Mouse (Mus musculus): ENCODE results near the gene G6pc2.

The G6pc2 gene

GRCm38 (mm10) chr2:69210773-69211172 is at the start of gene G6pc2:
Gene G6pc2, plus strand, starts transcription at chr2:69211073.
- no peak for DNase-seq (ENCODE audit: low spot score)

GRCm38 (mm10) chr2:69170395-69171077 is 40.3 kb upstream of the G6pc2 start:
- DNase-seq (ENCODE audit: low spot score), result peak; percentile 17

GRCm38 (mm10) chr2:69175296-69175695 is 35.6 kb upstream of the G6pc2 start:
- no peak for DNase-seq (ENCODE audit: low spot score)

GRCm38 (mm10) chr2:69179721-69180120 is 31.2 kb upstream of the G6pc2 start:
- no peak for DNase-seq (ENCODE audit: low spot score)

- no peak for DNase-seq (ENCODE audit: low spot score)
These were observed 22.9 kb upstream of the G6pc2 start for GRCm38 (mm10) chr2:69187990-69188389.

GRCm38 (mm10) chr2:69188732-69189131 is 22.1 kb upstream of the G6pc2 start:
- DNase-seq (ENCODE audit: low spot score), result no peak

- DNase-seq (ENCODE audit: low spot score), result no peak
These were observed 21.7 kb upstream of the G6pc2 start for GRCm38 (mm10) chr2:69189222-69189621.

GRCm38 (mm10) chr2:69191059-69191458 is 19.8 kb upstream of the G6pc2 start:
- no peak for DNase-seq (ENCODE audit: low spot score)

- no peak for DNase-seq (ENCODE audit: low spot score)
These were observed 17.3 kb upstream of the G6pc2 start for GRCm38 (mm10) chr2:69193555-69193954.

- peak; percentile 43 for DNase-seq (ENCODE audit: low spot score)
These were observed 5.7 kb upstream of the G6pc2 start for GRCm38 (mm10) chr2:69205185-69205584.

GRCm38 (mm10) chr2:69205791-69206351 is 5.0 kb upstream of the G6pc2 start, which contains the start of gene Spc25:
Gene Spc25, minus strand, starts transcription at chr2:69206194.
- peak; percentile 97 for DNase-seq (ENCODE audit: low spot score)

GRCm38 (mm10) chr2:69206523-69206922 is 4.3 kb upstream of the G6pc2 start:
- DNase-seq (ENCODE audit: low spot score), result peak; percentile 47

GRCm38 (mm10) chr2:69209684-69210083 is 1.2 kb upstream of the G6pc2 start:
- DNase-seq (ENCODE audit: low spot score), result no peak

GRCm38 (mm10) chr2:69212652-69213051 is 1.8 kb downstream of the G6pc2 start:
- DNase-seq (ENCODE audit: low spot score), result no peak

GRCm38 (mm10) chr2:69215242-69215641 is 4.4 kb downstream of the G6pc2 start:
- DNase-seq (ENCODE audit: low spot score), result no peak

- DNase-seq (ENCODE audit: low spot score), result no peak
These were observed 11.1 kb downstream of the G6pc2 start for GRCm38 (mm10) chr2:69221868-69222416.

- no peak for DNase-seq (ENCODE audit: low spot score)
These were observed 11.9 kb downstream of the G6pc2 start for GRCm38 (mm10) chr2:69222815-69223214.

GRCm38 (mm10) chr2:69224724-69225123 is 13.9 kb downstream of the G6pc2 start:
- no peak for DNase-seq (ENCODE audit: low spot score)

GRCm38 (mm10) chr2:69226876-69227275 is 16.0 kb downstream of the G6pc2 start:
- DNase-seq (ENCODE audit: low spot score), result no peak

- no peak for DNase-seq (ENCODE audit: low spot score)
These were observed 17.8 kb downstream of the G6pc2 start for GRCm38 (mm10) chr2:69228635-69229034.

GRCm38 (mm10) chr2:69230137-69230536 is 19.3 kb downstream of the G6pc2 start:
- DNase-seq (ENCODE audit: low spot score), result no peak

GRCm38 (mm10) chr2:69232101-69232500 is 21.2 kb downstream of the G6pc2 start:
- DNase-seq (ENCODE audit: low spot score), result no peak

- no peak for DNase-seq (ENCODE audit: low spot score)
These were observed 24.3 kb downstream of the G6pc2 start for GRCm38 (mm10) chr2:69234976-69235678.

Measured in embryo, embryonic 10.5 days (tissue).